Mouse (Mus musculus): ENCODE measurements around the gene Fhdc1. TPM values are rescaled to one million over a fixed set of nuclear protein-coding genes. Genes with fewer than 3 reads are reported as not detected.
A peak's percentile ranks its signal among the peaks of the same experiment; 100 is the strongest.

Fhdc1 gene
- total RNA-seq, 2 experiments from 2014 or later = 596 to 1,359 TPM

DNA sequence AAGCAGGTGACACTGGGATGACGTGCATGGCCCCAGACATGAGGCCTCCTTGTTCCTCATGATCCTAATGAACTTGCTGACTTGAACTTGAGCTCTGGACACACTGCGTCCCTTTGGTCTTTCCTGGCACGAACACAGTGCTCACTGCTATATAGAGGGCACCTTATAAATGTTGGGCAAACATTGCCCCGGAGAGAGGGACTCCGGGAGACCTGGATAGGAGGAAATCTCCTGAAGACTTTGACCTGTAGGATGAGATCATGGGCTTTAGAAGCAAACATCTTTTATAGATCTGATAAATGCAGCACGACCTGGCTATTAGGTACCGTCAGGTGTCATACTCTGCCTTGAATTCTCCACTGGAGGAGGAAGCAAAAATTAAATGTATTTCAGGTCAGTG is 43.3 kb downstream of the Fhdc1 start:
- ATAC-seq (replicated peaks; ENCODE audit: low FRiP score, poor library complexity, severe bottlenecking) = no peak

- no peak for ATAC-seq (replicated peaks; ENCODE audit: low FRiP score, poor library complexity, severe bottlenecking)
Observed at GRCm38 (mm10) chr3:84435288-84436043, 44.8 kb downstream of the Fhdc1 start.

- no peak for ATAC-seq (replicated peaks; ENCODE audit: low FRiP score, poor library complexity, severe bottlenecking)
Observed at GRCm38 (mm10) chr3:84432797-84433445, 47.3 kb downstream of the Fhdc1 start.

- no peak for ATAC-seq (replicated peaks; ENCODE audit: low FRiP score, poor library complexity, severe bottlenecking)
Observed at GRCm38 (mm10) chr3:84431257-84431656, 49.0 kb downstream of the Fhdc1 start.

DNA sequence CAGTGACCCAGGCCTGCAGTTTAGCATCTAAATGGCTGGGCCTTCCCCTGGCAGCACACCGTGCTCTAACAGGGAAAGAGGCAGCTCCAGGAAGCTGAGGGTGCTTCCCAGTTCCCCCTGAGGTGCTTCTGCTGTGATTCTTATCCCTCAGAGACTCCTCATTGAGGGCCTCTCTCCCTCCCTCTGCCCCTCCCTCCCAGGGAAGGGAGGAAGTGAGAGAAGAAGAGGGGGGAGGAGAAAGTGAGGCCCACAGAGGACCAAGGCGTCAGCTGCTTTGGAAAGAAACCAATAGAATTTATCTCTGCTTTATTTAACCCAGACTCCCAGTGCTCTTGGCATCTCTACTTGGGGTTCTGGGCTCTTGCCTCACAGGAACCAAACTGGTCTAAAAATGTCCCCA is 50.1 kb downstream of the Fhdc1 start:
- no peak for ATAC-seq (replicated peaks; ENCODE audit: low FRiP score, poor library complexity, severe bottlenecking)

- no peak for ATAC-seq (replicated peaks; ENCODE audit: low FRiP score, poor library complexity, severe bottlenecking)
Observed at GRCm38 (mm10) chr3:84428994-84429725, 51.1 kb downstream of the Fhdc1 start.

- ATAC-seq (replicated peaks; ENCODE audit: low FRiP score, poor library complexity, severe bottlenecking) = no peak
Observed at GRCm38 (mm10) chr3:84427779-84428178, 52.5 kb downstream of the Fhdc1 start.

DNA sequence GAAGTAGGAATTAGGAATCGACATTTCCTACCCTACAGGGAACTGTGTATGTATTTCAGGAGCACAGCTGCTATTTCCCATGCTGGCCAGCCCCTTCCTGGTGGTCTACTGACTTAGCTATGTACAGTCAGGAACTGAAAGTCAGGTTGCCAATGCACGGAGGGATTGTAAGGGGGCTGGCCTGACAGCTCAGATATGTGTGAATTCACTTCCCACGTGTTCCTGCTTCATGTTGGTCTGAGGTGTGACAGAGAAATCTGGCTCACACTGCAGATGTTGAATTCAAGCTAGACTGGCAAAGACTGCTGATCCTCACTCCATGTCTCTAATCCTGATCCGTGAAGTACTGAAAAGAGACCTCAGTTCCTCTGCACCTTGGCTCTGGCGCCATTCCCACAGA is 57.9 kb downstream of the Fhdc1 start:
- no peak for ATAC-seq (replicated peaks; ENCODE audit: low FRiP score, poor library complexity, severe bottlenecking)

- ATAC-seq (replicated peaks; ENCODE audit: low FRiP score, poor library complexity, severe bottlenecking) = no peak
Observed at GRCm38 (mm10) chr3:84413868-84414267, 66.4 kb downstream of the Fhdc1 start.

- ATAC-seq (replicated peaks; ENCODE audit: low FRiP score, poor library complexity, severe bottlenecking) = peak; percentile 32; the same call in 1 of the 2 replicates
Observed at GRCm38 (mm10) chr3:84412920-84413319, 67.3 kb downstream of the Fhdc1 start.

- ATAC-seq (replicated peaks; ENCODE audit: low FRiP score, poor library complexity, severe bottlenecking) = no peak
Observed at GRCm38 (mm10) chr3:84409474-84409862, 70.8 kb downstream of the Fhdc1 start.

- no peak for ATAC-seq (replicated peaks; ENCODE audit: low FRiP score, poor library complexity, severe bottlenecking)
Observed at GRCm38 (mm10) chr3:84408756-84409473, 71.3 kb downstream of the Fhdc1 start.

GRCm38 (mm10) chr3:84405523-84405922 is 74.7 kb downstream of the Fhdc1 start:
- no peak for ATAC-seq (replicated peaks; ENCODE audit: low FRiP score, poor library complexity, severe bottlenecking)

DNA sequence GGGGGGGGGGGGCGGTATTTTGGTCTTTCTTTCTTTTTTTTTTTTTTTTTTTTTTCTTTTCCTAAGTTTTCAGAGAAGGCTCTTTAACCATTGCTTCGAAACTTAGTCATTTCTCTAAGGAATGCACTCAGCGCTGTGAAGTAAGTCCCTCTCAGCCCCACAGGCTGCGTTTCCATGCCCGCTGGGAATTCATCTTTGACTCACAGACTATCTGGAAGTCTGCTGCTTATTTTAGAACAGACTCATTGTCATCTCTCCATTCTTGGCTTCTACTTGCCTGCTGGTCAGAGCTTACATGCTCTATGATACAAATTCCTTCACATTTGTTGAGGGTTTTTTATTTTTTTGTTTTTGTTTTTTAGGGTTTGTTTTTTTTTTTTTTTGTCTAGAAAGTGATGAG is 76.8 kb downstream of the Fhdc1 start:
- ATAC-seq (replicated peaks; ENCODE audit: low FRiP score, poor library complexity, severe bottlenecking) = no peak

DNA sequence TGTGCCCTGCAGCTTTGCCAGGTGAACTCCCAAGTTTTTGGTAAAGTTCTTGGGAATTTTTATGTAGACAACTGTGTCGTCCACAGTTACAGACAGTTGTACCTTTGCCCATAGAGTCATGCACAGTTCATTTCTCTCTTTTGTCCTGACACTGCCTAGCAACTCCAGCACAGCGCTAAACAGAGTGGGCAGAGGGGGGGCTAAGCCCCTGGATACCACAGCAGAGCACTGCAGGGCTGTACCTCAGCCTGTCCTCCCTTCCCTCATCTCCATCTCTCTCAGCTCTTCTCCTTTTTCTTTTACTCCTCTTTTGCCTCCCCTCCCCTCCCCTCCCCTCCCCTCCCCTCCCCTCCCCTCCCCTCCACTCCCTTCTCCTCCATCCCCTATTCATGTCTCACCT is 77.5 kb downstream of the Fhdc1 start:
- no peak for ATAC-seq (replicated peaks; ENCODE audit: low FRiP score, poor library complexity, severe bottlenecking)

- ATAC-seq (replicated peaks; ENCODE audit: low FRiP score, poor library complexity, severe bottlenecking) = no peak
Observed at GRCm38 (mm10) chr3:84397976-84398375, 82.3 kb downstream of the Fhdc1 start.

GRCm38 (mm10) chr3:84396240-84396639 is 84.0 kb downstream of the Fhdc1 start:
- no peak for ATAC-seq (replicated peaks; ENCODE audit: low FRiP score, poor library complexity, severe bottlenecking)

DNA sequence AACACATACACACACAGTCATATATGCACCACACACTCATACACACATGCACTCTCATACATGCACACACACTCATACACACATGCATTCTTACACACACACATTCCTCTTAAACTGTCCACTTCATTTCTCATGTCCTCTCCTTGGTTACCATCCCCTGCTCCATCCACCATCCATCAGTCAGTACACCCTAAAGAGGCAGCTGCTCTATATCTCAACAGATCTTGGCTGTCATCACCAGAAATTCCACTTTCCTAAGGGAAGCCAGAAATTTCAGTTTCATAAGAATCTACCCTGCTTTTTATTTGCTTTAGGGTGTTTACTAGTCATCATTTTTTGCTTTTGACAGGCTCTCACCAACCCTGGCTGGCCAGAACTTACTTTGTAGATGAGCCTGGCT is 84.4 kb downstream of the Fhdc1 start:
- ATAC-seq (replicated peaks; ENCODE audit: low FRiP score, poor library complexity, severe bottlenecking) = no peak

GRCm38 (mm10) chr3:84394841-84395447 is 85.3 kb downstream of the Fhdc1 start:
- ATAC-seq (replicated peaks; ENCODE audit: low FRiP score, poor library complexity, severe bottlenecking) = no peak

Measured in erythroblast, adult 5-6 weeks (primary cell).